Mouse (Mus musculus) gastrocnemius, postnatal 25 days (tissue): Measurements from ENCODE around the gene Ube2q1. TPM values are rescaled to one million over a fixed set of nuclear protein-coding genes. Genes with fewer than 3 reads are reported as not detected.
"Not testable (repeated sequence)": the region's sequence is repeated elsewhere in the genome, so short reads cannot be mapped to it uniquely, and the experiment has no call there.

Source experiments
- DNase-seq: peaks from one replicate; pipeline ENCODE4 v3.0.0; 2022
- total RNA-seq, 2 experiments: library from RNA; stranded (reverse); gene quantifications; 1 replicate in 1 of 2; 2 replicates in 1 of 2; pipeline ENCODE4 v1.2.3; 2021

The Ube2q1 gene
- total RNA-seq, 2 experiments from 2014 or later, result 11.8 to 14.9 TPM

GRCm38 (mm10) chr3:89786275-89786674 lies 12.9 kb downstream of the Ube2q1 start:
- no peak for DNase-seq

DNA sequence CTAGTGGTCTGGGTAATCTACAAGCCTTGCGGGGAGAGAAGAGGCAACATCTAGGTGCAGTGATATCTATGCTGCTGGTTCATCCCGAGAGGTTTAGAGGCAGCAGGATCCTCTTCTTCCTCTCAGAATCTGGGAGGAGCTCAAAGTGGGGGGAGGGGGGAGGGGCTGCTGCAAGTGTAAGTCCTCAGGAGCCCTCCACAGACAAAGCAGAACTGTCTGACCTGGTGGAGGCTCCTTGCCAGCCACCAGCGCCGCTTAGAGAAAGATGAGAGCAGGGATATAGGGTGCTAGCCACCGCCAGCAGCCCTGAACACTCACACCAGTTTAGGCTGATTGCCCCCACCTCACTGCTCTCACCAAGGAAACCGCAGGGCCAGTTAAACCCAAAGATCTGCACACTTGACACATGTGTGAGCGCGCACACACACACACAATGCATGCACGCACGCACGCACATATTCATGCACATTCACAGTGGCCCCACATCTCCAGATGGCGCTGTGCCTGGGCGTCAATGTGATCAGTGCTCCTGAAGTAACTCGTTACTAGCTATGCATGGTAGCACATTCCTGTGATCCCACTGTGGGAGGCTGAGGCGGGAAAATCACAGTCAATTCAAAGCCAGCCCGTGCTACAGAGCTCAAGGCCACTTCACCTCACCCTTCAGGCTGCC lies 15.4 kb downstream of the Ube2q1 start:
- no peak for DNase-seq

DNA sequence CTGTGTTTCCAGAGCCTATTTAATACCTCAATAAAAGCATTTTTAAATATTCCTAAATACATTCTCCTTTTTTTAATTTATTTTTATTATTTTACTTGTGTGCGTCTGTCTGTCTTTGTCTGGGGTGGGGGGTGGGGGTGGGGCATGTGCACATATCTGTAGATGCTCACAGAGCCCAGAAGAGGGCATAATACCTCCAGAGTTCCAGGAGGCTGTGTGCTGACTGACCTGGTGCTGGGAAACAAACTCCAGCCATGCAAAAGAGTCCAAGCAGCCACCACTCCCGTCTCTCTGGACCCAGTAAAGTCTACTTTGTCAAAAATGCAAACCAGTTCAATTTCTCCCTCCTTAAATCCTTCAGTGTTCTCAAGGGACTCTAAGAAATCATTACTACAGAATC lies 21.2 kb downstream of the Ube2q1 start:
- no peak for DNase-seq

- DNase-seq, result no peak
Measured at GRCm38 (mm10) chr3:89795746-89796145, 22.3 kb downstream of the Ube2q1 start.

DNA sequence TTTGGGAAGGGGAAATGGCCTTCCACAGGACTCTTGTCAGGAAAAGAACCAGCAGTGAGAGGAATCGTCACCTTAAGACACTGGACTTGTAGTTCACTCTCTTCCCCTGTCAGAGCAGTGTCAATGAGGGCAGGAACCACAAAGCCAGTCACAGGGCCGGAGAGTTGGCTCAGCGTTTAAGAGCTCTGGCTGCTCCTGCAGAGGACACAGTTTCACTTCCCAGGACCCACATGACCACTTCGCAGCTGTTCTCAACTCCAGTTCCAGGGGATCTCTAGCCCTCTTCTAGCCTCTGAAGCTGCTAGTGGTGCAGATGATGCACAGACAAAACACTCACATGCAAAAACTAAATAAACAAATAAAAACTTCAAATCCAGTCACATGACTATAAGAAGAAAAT lies 22.9 kb downstream of the Ube2q1 start:
- DNase-seq, result peak; percentile 30

DNA sequence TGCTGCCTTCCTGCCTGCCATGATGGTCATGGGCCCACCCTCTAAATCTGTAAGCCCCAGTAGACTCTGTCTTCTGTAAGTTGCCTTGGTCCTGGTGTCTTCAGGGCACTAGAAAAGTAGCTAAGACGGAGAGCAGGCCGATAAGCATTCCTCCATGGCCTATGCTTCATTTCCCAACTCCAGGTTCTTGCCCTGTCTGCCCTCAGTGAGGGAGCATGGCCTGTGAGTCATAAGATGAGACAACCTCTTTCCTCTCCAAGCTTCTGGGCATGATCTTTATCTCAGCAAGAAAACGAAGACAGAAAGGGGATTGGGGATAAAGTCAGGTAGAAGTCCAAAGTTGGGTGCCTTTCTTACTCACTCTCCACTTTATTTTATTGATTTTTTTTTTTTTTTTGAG lies 25.1 kb downstream of the Ube2q1 start:
- DNase-seq, result no peak

DNA sequence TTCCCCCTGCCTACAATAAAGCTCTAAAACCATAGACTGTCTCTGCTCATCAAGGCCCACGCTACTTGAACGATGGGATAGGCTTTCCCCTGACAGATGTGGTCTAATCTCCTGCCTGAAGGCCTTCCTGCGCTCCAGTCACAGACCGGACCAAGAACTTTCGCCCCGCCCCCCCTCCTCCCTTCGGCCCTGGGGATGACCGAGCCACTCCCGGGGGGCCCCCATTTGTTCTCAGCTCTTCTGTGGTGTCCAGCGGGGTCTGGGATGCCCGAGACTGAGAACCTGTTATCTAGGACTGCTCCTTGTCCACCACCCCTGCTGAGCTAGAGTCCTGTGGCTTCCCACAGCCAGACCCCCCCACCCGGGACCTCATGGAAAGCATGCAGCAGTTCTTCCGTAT lies 26.1 kb downstream of the Ube2q1 start:
- DNase-seq, result no peak

DNA sequence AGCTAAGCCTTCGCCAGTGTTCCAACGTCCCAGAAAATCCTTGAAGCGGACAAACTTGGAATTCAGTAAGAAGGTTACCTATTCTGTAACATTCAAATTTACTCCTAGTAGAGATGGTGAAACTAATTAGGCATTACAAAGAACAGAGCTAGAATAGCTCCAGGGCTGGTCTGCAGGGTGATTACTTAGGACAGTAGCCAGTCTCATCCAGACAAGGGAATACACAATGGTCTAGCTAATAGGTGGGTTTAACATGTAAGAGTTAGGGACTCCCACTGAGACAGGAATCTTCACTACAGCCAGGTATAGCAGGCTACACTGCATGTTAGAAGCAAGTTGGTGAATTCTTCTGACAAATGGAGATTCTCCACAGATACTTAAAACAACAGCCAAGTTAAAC lies 26.7 kb downstream of the Ube2q1 start:
- not testable (repeated sequence) for DNase-seq

DNA sequence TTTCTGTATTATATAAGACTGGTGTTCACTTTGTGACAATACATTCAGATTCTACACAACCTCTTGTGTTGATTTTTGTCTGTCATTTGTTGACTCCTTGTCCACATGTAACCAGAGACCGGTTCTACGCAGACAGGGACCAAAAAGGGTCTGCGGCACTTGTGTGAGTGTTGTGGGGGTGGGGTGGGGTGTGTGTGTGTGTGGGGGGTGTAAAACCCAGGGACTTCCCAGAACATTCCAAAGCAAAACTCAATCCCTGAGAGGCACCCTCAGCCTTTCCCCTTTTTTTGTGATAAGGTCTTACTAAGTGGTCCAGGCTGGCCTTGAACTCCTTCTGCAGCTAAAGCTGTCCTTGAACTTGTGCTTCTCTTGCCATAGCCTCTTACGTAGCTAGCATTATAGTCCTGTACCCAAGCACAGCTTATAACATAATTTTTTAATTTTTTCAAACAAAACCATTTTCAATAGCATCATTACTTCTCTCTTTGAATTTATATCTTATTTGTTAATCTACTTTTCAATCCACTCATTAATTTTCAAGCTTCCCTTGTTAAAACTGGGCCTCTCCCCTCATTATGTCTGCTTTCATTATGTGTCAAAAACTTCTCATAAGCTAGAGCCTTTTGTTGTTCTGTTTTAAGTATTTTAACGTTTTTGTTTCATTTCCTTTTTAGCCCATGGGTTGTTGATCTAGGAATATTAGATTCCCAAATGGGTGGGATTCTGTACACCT lies 27.5 kb downstream of the Ube2q1 start:
- DNase-seq, result no peak

DNA sequence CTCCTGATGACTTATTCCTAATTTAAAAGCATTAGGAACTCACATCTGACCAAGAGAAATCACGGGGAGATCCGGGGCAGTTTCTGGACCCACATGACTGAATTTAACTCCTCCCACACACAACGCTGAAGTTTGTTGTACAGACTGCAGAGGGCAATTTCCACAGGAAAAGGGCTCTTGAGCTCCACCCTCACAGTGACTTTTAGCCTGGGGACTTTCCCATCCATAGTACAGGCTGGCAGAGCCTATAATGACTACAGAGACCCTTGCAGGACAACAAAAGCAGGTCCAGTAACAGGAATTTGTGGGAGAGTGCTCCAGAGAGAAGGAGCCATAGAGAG lies 28.1 kb downstream of the Ube2q1 start:
- no peak for DNase-seq

DNA sequence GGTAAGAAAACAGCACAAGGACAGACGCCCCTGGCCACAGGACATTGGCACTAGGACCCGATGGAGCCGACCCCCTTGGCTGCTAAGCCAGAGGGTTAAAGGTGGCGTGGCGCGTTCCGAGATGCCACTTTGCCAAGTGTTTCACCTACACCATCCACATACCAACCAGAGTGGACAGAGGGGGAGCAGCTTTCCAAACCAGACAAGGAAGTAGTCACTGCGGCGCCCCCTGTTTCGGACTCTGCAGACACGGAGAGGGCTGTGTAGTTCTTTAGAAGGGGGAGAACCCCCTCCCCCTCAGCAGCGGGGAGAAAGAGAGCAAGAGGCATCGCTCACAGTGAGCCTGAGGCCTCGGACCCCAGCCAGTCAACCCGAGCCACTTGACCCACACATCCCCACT lies 29.5 kb downstream of the Ube2q1 start:
- no peak for DNase-seq

DNA sequence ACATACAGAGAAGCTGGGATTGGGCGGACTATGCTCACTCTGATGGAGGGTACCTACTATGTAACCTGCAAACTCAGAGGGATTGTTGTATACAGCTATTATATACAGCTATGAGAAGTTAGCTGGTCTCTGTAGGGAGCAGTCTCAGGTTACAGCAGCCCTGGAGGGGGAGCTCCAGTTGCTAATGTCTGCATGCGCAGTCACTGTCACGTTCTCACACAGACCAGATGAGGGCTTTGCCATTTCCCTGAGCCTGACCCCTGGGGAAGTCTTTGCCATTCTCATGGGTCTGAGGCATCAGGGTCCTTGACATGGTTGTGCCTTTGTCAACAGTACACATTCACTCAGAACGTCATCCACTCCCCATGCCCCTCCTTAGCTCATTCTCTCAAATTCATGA lies 31.8 kb downstream of the Ube2q1 start:
- no peak for DNase-seq

DNA sequence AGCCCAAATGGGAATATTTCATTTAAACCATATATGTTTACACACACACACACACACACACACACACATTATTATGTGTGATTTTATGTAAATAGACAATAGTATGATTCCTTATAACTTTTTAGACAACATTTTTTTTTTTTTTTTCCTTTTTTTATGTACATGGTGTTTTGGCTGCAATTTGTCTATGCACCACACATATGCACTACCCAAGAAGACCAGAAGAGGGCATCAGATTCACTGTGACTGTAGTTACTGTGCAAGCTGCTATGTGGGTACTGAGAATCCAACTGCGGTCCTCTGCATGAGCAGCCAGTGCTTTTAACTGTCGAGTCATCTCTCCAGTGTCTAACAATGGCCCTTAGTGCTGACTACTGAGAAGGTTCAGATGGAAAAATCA lies 33.3 kb downstream of the Ube2q1 start:
- DNase-seq, result no peak

DNA sequence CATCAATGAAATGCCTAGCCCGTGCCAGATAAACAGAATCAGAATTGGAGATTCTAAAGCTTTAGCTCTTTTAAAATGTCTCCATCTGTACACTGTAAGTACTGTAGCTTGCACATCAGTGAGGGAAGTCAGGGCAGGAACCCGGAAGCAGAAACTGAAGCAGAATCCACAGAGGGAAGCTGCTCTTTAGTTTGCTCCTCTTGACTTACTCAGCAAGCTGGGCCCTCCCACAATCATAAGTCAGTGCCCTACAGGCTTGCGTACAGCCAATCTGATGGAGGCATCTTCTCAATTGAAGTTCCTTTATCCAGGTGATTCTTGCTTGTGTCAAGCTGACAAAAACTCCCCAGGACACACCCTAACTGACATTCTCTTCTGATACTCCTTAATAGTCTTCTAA lies 33.8 kb downstream of the Ube2q1 start:
- no peak for DNase-seq

GRCm38 (mm10) chr3:89807881-89808280 lies 34.5 kb downstream of the Ube2q1 start:
- no peak for DNase-seq

GRCm38 (mm10) chr3:89808638-89809037 lies 35.2 kb downstream of the Ube2q1 start:
- DNase-seq, result no peak

- DNase-seq, result no peak
Measured at GRCm38 (mm10) chr3:89810841-89811240, 37.4 kb downstream of the Ube2q1 start.

DNA sequence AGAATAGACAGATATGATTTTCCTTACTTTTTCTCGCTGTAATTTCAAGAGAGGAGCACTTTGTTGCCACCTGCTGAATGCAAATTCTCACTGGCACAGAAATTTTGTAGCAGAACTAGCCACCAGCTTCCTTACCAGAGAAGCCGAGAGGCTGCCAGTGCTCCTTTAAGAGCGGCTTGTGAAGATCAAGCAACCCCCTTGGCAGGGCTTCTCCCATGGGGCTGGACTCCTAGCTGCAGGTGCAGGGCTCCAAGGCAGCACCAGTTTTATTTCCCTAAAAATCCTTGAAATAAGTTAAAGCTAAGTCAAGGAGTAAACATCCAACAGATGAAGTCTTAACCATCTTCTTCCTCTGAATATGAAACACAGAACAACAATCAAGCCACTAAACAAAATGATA lies 38.8 kb downstream of the Ube2q1 start:
- DNase-seq, result no peak

DNA sequence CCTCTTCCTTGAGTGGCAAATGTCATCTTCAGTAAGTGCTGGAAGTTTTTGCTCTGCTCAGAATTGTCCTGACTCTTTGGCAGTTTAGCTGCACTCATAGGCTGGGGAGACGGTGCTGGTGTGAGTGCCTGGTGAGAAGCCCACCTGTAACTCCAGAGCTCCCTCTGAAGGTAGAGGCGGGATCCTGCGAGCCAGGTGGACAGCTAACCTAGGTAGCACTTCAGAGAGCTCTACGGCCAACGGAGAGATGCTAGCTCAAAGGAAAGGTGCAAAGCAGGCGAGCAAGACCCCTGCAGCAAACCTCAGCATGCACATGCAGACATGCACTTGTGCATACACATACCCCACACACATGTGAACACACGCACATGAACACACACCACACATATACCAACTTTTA lies 40.6 kb downstream of the Ube2q1 start:
- DNase-seq, result no peak

GRCm38 (mm10) chr3:89817056-89817455 lies 43.6 kb downstream of the Ube2q1 start:
- no peak for DNase-seq

DNA sequence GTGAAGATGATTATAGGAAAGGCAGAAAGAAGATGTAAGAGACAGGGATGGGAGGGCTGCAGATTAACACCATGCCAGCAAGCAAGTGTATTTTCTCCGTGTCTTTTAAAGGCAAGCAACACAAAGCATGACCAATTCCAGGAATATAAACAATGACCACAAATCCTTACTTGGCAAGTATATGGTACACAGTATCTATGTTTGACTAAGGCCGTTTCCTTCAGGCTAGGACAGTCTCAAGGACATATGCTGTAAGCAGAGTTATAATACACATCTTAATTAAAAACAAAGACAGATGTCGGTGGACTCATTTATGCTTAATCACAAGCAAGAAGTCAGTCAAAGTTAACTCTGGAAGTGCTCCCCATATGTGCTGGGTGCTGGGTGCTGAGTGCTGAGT lies 45.2 kb downstream of the Ube2q1 start:
- DNase-seq, result no peak

- no peak for DNase-seq
Measured at GRCm38 (mm10) chr3:89819897-89820296, 46.5 kb downstream of the Ube2q1 start.

GRCm38 (mm10) chr3:89820311-89821095 lies 47.1 kb downstream of the Ube2q1 start:
- no peak for DNase-seq
